23 mouse cellular contexts compared by ENCODE assay signal in genomic region chr3:143001952-143002351, GRCm38 (mm10).
DNase-seq lines count a peak whose midpoint lies in the region; ATAC-seq and TF ChIP-seq lines count a peak whose summit lies in the region.
"Had no signal": no experiment of that assay in that cellular context is flagged by ENCODE, and none has a peak within 500 bp of the region (broad histone marks: within the 10 kb centered on the region; RNA-seq: fewer than 3 reads in every experiment).

No protein-coding gene starts in this region.

- WGBS in kidney, adult 2 months: 55% methylated on average over 5 of the region's 5 CpGs
- 80% methylated on average over 5 of the region's 5 CpGs for WGBS in kidney, embryonic 15.5 days
- WGBS in lung, postnatal 0 days: 42% methylated on average over 5 of the region's 5 CpGs

- H3K27ac ChIP-seq in kidney, adult 2 months (ENCODE audit: insufficient read depth, low read depth, low read length): no peak overlapping the region
- no peak overlapping the region for H3K27ac ChIP-seq in kidney, embryonic 15.5 days
- H3K27ac ChIP-seq in lung, postnatal 0 days (ENCODE audit: low read length): no peak overlapping the region
- H3K27ac ChIP-seq: embryonic facial prominence, embryonic 10.5 days; forebrain, embryonic 13.5 days; heart, adult 2 months; heart, embryonic 15.5 days; hindbrain, embryonic 13.5 days had no signal

- no peak for TF ChIP-seq POLR2A in kidney, adult 2 months (IDR thresholded peaks at IDR 0.05; ENCODE audit: low read depth, low read length)

- H3K36me3 ChIP-seq in kidney, adult 2 months (ENCODE audit: control insufficient read depth, insufficient read depth, low read length): no peaks in the 10 kb centered on the region
- no peaks in the 10 kb centered on the region for H3K36me3 ChIP-seq in kidney, embryonic 15.5 days
- no peaks in the 10 kb centered on the region for H3K36me3 ChIP-seq in lung, postnatal 0 days (ENCODE audit: insufficient read depth, low read length)
- H3K36me3 ChIP-seq: embryonic facial prominence, embryonic 10.5 days; heart, embryonic 15.5 days; hindbrain, embryonic 13.5 days had no signal

- H3K4me3 ChIP-seq in kidney, adult 2 months (ENCODE audit: insufficient read depth, low read depth, low read length): no peak overlapping the region
- H3K4me3 ChIP-seq in kidney, embryonic 15.5 days (replicated peaks): no peak overlapping the region
- H3K4me3 ChIP-seq in lung, postnatal 0 days (ENCODE audit: low read depth, low read length): no peak overlapping the region
- H3K4me3 ChIP-seq: embryonic facial prominence, embryonic 10.5 days; forebrain, embryonic 13.5 days; heart, adult 2 months; heart, embryonic 15.5 days; hindbrain, embryonic 13.5 days had no signal

- H3K4me1 ChIP-seq in kidney, adult 2 months (ENCODE audit: control insufficient read depth, insufficient read depth, low read length): no peaks in the 10 kb centered on the region
- H3K4me1 ChIP-seq in kidney, embryonic 15.5 days: no peaks in the 10 kb centered on the region
- no peaks in the 10 kb centered on the region for H3K4me1 ChIP-seq in lung, postnatal 0 days (ENCODE audit: insufficient read depth, low read depth, low read length)
- H3K4me1 ChIP-seq: embryonic facial prominence, embryonic 10.5 days; forebrain, embryonic 13.5 days; heart, embryonic 15.5 days; hindbrain, embryonic 13.5 days had no signal

- TF ChIP-seq EP300 in lung, postnatal 0 days (IDR thresholded peaks at IDR 0.05): no peak

- no peaks in the 10 kb centered on the region for H3K9me3 ChIP-seq in kidney, embryonic 15.5 days (replicated peaks)
- H3K9me3 ChIP-seq in lung, postnatal 0 days (ENCODE audit: low read length): no peaks in the 10 kb centered on the region
- H3K9me3 ChIP-seq: embryonic facial prominence, embryonic 10.5 days; forebrain, embryonic 13.5 days; heart, embryonic 15.5 days; hindbrain, embryonic 13.5 days had no signal

- no peak for TF ChIP-seq CTCF in kidney, adult 2 months (conservative IDR thresholded peaks at IDR 0.05; ENCODE audit: insufficient read depth, insufficient read length, low read depth, low read length)
- TF ChIP-seq CTCF in lung, postnatal 0 days (IDR thresholded peaks at IDR 0.05): no peak

- H3K4me2 ChIP-seq in kidney, embryonic 15.5 days: no peak overlapping the region
- no peak overlapping the region for H3K4me2 ChIP-seq in lung, postnatal 0 days (replicated peaks; ENCODE audit: low read depth, low read length)
- H3K4me2 ChIP-seq: forebrain, embryonic 13.5 days; heart, embryonic 11.5 days; heart, embryonic 15.5 days; hindbrain, embryonic 13.5 days had no signal

- H3K27me3 ChIP-seq in kidney, adult 2 months (replicated peaks; ENCODE audit: control insufficient read depth, insufficient read depth, low read length): no peaks in the 10 kb centered on the region; the same call in 1 of the 2 replicates
- H3K27me3 ChIP-seq in kidney, embryonic 15.5 days: no peaks in the 10 kb centered on the region
- H3K27me3 ChIP-seq in lung, postnatal 0 days (replicated peaks; ENCODE audit: insufficient read depth, low read length): no peaks in the 10 kb centered on the region
- H3K27me3 ChIP-seq: CH12.LX; forebrain, embryonic 13.5 days; heart, embryonic 15.5 days; hindbrain, embryonic 13.5 days; Patski had no signal

- ATAC-seq in kidney, embryonic 15.5 days (replicated peaks; ENCODE audit: low FRiP score): no peak
- peak; percentile 71 for ATAC-seq in lung, postnatal 0 days
- ATAC-seq: forebrain, embryonic 13.5 days; forebrain, postnatal 0 days; Patski had no signal

- no peak overlapping the region for H3K9ac ChIP-seq in kidney, embryonic 15.5 days
- no peak overlapping the region for H3K9ac ChIP-seq in lung, postnatal 0 days (replicated peaks; ENCODE audit: low read depth)
- H3K9ac ChIP-seq: forebrain, embryonic 13.5 days; forebrain, postnatal 0 days; heart, embryonic 15.5 days; hindbrain, embryonic 13.5 days had no signal

- peak; percentile 19 for DNase-seq in kidney, adult 2 months
- DNase-seq in kidney, adult 11 months: no peak
- DNase-seq in kidney, postnatal 36 days: peak; percentile 10 to 23
- DNase-seq in lung, postnatal 0 days (ENCODE audit: low spot score): peak; percentile 46
- DNase-seq in lung, postnatal 10 days: no peak
- DNase-seq in lung, postnatal 36 days: peak; percentile 20
- no peak for DNase-seq in cerebellum, adult 11-12 months
- DNase-seq: adrenal gland, postnatal 10 days; cerebellum, adult 11 months; cerebellum, adult 9-10 months; cerebellum, postnatal 25 days; forebrain, postnatal 0 days; gastrocnemius, postnatal 14 days; heart, adult 2 months; heart, postnatal 14 days had no signal

Comparison
In these comparisons a context has a peak if more than half of its experiments do, and no peak if none do; other contexts are left out.
1. DNase-seq: peak in kidney, adult 2 months (single experiment), kidney, postnatal 36 days (2 of 2), lung, postnatal 0 days (single experiment) and lung, postnatal 36 days (single experiment); none in kidney, adult 11 months (single experiment), lung, postnatal 10 days (single experiment) and cerebellum, adult 11-12 months (single experiment).